Mouse (Mus musculus): ENCODE measurements around the gene Prkab1. TPM values are rescaled to one million over a fixed set of nuclear protein-coding genes. Genes with fewer than 3 reads are reported as not detected.

The Prkab1 gene
- polyA plus RNA-seq, 1 experiment from 2014 or later = 50.1 TPM

GRCm38 (mm10) chr5:116039706-116040105 lies 15.4 kb upstream of the Prkab1 start:
- H3K4me2 ChIP-seq = peak overlapping the region; percentile 43
- H3K27ac ChIP-seq (ENCODE audit: low read depth, low read length) = no peak overlapping the region
- H3K9ac ChIP-seq (ENCODE audit: low read depth, low read length) = no peak overlapping the region
- H3K36me3 ChIP-seq (ENCODE audit: control insufficient read depth, insufficient read depth, low read length) = no peaks in the 10 kb centered on the region
- no peaks in the 10 kb centered on the region for H3K27me3 ChIP-seq (ENCODE audit: control insufficient read depth, insufficient read depth, low read length)
- 27% methylated on average over 11 of the region's 11 CpGs for WGBS (ENCODE audit: insufficient replicate concordance)
- H3K4me1 ChIP-seq (ENCODE audit: control insufficient read depth, insufficient read depth, low read length) = no peaks in the 10 kb centered on the region
- no peak overlapping the region for H3K4me3 ChIP-seq (ENCODE audit: low read depth, low read length)
- H3K9me3 ChIP-seq (replicated peaks; ENCODE audit: control insufficient read depth, low read length) = no peaks in the 10 kb centered on the region
- no peak for ATAC-seq (replicated peaks; ENCODE audit: insufficient number of reproducible peaks, low FRiP score, low TSS enrichment)

GRCm38 (mm10) chr5:116037731-116038130 lies 13.4 kb upstream of the Prkab1 start:
- H3K4me3 ChIP-seq (ENCODE audit: low read depth, low read length) = no peak overlapping the region
- ATAC-seq (replicated peaks; ENCODE audit: insufficient number of reproducible peaks, low FRiP score, low TSS enrichment) = no peak
- 33% methylated on average over 12 of the region's 12 CpGs for WGBS (ENCODE audit: insufficient replicate concordance)
- no peak overlapping the region for H3K27ac ChIP-seq (ENCODE audit: low read depth, low read length)
- no peaks in the 10 kb centered on the region for H3K36me3 ChIP-seq (ENCODE audit: control insufficient read depth, insufficient read depth, low read length)
- no peaks in the 10 kb centered on the region for H3K4me1 ChIP-seq (ENCODE audit: control insufficient read depth, insufficient read depth, low read length)
- H3K9me3 ChIP-seq (replicated peaks; ENCODE audit: control insufficient read depth, low read length) = no peaks in the 10 kb centered on the region
- no peak overlapping the region for H3K4me2 ChIP-seq
- H3K9ac ChIP-seq (ENCODE audit: low read depth, low read length) = no peak overlapping the region
- H3K27me3 ChIP-seq (ENCODE audit: control insufficient read depth, insufficient read depth, low read length) = no peaks in the 10 kb centered on the region

GRCm38 (mm10) chr5:116036465-116036864 lies 12.2 kb upstream of the Prkab1 start:
- no peak for ATAC-seq (replicated peaks; ENCODE audit: insufficient number of reproducible peaks, low FRiP score, low TSS enrichment)
- Histone ChIP-seq H3K36me3 (ENCODE audit: control insufficient read depth, insufficient read depth, low read length) (no peaks in the 10 kb centered on the region), H3K4me2 (no peak overlapping the region), H3K4me3 (ENCODE audit: low read depth, low read length) (no peak overlapping the region), H3K27me3 (ENCODE audit: control insufficient read depth, insufficient read depth, low read length) (no peaks in the 10 kb centered on the region), H3K27ac (ENCODE audit: low read depth, low read length) (no peak overlapping the region), H3K9me3 (replicated peaks; ENCODE audit: control insufficient read depth, low read length) (no peaks in the 10 kb centered on the region), H3K4me1 (ENCODE audit: control insufficient read depth, insufficient read depth, low read length) (no peaks in the 10 kb centered on the region), H3K9ac (ENCODE audit: low read depth, low read length) (no peak overlapping the region)
- 63% methylated on average over 16 of the region's 16 CpGs for WGBS (ENCODE audit: insufficient replicate concordance)

DNA sequence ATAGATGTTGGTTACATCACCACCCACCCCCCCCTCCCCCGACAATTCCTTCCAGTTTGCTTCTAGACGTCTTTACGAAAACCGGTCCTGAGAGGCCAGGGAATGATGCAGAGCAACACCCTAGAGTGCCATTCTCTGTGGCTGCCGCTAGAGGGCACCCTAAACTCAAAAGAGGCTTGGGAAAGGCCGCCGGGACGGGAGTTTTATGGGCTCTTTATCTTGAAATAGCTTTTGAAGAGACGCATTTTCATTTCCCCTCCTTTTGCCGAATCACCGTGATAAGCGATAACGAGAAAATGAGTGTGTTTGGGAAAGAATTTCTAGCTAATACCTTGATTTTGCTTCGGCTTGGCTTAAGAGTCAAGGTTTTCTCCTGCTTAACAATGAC lies 6.9 kb upstream of the Prkab1 start:
- Histone ChIP-seq H3K4me1 (ENCODE audit: control insufficient read depth, insufficient read depth, low read length) (peaks cover 10% of the 10 kb centered on the region; the same call in 1 of the 2 replicates), H3K27me3 (ENCODE audit: control insufficient read depth, insufficient read depth, low read length) (no peaks in the 10 kb centered on the region), H3K27ac (ENCODE audit: low read depth, low read length) (no peak overlapping the region), H3K9me3 (replicated peaks; ENCODE audit: control insufficient read depth, low read length) (no peaks in the 10 kb centered on the region), H3K4me2 (peak overlapping the region; percentile 56), H3K36me3 (ENCODE audit: control insufficient read depth, insufficient read depth, low read length) (no peaks in the 10 kb centered on the region), H3K4me3 (ENCODE audit: low read depth, low read length) (0 out of 2 replicates have a peak overlapping the region, but pooled peaks have one; percentile 8), H3K9ac (ENCODE audit: low read depth, low read length) (no peak overlapping the region)
- 3% methylated on average over 14 of the region's 14 CpGs for WGBS (ENCODE audit: insufficient replicate concordance)
- no peak for ATAC-seq (replicated peaks; ENCODE audit: insufficient number of reproducible peaks, low FRiP score, low TSS enrichment)

GRCm38 (mm10) chr5:116030566-116031189 lies 6.4 kb upstream of the Prkab1 start:
- Histone ChIP-seq H3K36me3 (ENCODE audit: control insufficient read depth, insufficient read depth, low read length) (no peaks in the 10 kb centered on the region), H3K4me3 (ENCODE audit: low read depth, low read length) (0 out of 2 replicates have a peak overlapping the region, but pooled peaks have one; percentile 8), H3K4me2 (peak overlapping the region; percentile 56), H3K27me3 (ENCODE audit: control insufficient read depth, insufficient read depth, low read length) (no peaks in the 10 kb centered on the region), H3K9me3 (replicated peaks; ENCODE audit: control insufficient read depth, low read length) (no peaks in the 10 kb centered on the region), H3K4me1 (ENCODE audit: control insufficient read depth, insufficient read depth, low read length) (peaks cover 10% of the 10 kb centered on the region; the same call in 1 of the 2 replicates), H3K27ac (ENCODE audit: low read depth, low read length) (no peak overlapping the region), H3K9ac (ENCODE audit: low read depth, low read length) (0 out of 2 replicates have a peak overlapping the region, but pooled peaks have one; percentile 10)
- ATAC-seq (replicated peaks; ENCODE audit: insufficient number of reproducible peaks, low FRiP score, low TSS enrichment) = no peak
- 6% methylated on average over 19 of the region's 19 CpGs for WGBS (ENCODE audit: insufficient replicate concordance)

DNA sequence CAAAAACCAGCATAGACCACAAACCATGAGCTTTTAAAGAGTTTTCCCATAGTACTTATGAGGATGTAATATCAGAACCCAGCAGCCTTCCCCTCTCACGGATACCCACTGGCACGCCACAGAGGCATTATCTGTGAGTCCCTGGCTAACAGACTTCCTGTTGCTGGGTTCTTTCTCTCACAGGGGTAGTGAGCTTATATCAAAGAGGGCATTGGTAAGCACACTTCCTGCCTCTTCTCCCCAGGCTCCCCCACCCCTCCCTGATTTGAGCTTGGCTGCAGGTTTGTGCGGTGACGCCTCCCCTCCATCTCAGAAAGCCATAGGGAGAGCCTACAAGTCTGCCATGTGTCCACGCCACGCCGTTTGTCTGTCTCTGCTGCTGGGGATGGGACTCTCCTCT lies 4.8 kb upstream of the Prkab1 start:
- H3K27me3 ChIP-seq (ENCODE audit: control insufficient read depth, insufficient read depth, low read length) = no peaks in the 10 kb centered on the region
- H3K4me1 ChIP-seq (ENCODE audit: control insufficient read depth, insufficient read depth, low read length) = peaks cover 10% of the 10 kb centered on the region; the same call in 1 of the 2 replicates
- ATAC-seq (replicated peaks; ENCODE audit: insufficient number of reproducible peaks, low FRiP score, low TSS enrichment) = no peak
- H3K9me3 ChIP-seq (replicated peaks; ENCODE audit: control insufficient read depth, low read length) = no peaks in the 10 kb centered on the region
- no peaks in the 10 kb centered on the region for H3K36me3 ChIP-seq (ENCODE audit: control insufficient read depth, insufficient read depth, low read length)
- H3K4me2 ChIP-seq = no peak overlapping the region
- no peak overlapping the region for H3K9ac ChIP-seq (ENCODE audit: low read depth, low read length)
- 30% methylated on average over 7 of the region's 7 CpGs for WGBS (ENCODE audit: insufficient replicate concordance)
- H3K4me3 ChIP-seq (ENCODE audit: low read depth, low read length) = no peak overlapping the region
- H3K27ac ChIP-seq (ENCODE audit: low read depth, low read length) = peak overlapping the region; percentile 50; the same call in 1 of the 2 replicates

- ATAC-seq (replicated peaks; ENCODE audit: insufficient number of reproducible peaks, low FRiP score, low TSS enrichment) = peak; percentile 69
- H3K36me3 ChIP-seq (ENCODE audit: control insufficient read depth, insufficient read depth, low read length) = no peaks in the 10 kb centered on the region
- H3K9ac ChIP-seq (ENCODE audit: low read depth, low read length) = no peak overlapping the region
- WGBS (ENCODE audit: insufficient replicate concordance) = 51% methylated on average over 14 of the region's 14 CpGs
- H3K27me3 ChIP-seq (ENCODE audit: control insufficient read depth, insufficient read depth, low read length) = no peaks in the 10 kb centered on the region
- H3K4me2 ChIP-seq = peak overlapping the region; percentile 27
- H3K27ac ChIP-seq (ENCODE audit: low read depth, low read length) = peak overlapping the region; percentile 60
- no peaks in the 10 kb centered on the region for H3K9me3 ChIP-seq (replicated peaks; ENCODE audit: control insufficient read depth, low read length)
- H3K4me1 ChIP-seq (ENCODE audit: control insufficient read depth, insufficient read depth, low read length) = peaks cover 20% of the 10 kb centered on the region
- no peak overlapping the region for H3K4me3 ChIP-seq (ENCODE audit: low read depth, low read length)
Observed at GRCm38 (mm10) chr5:116026561-116026960, 2.3 kb upstream of the Prkab1 start.

- Histone ChIP-seq H3K4me3 (ENCODE audit: low read depth, low read length) (no peak overlapping the region), H3K27ac (ENCODE audit: low read depth, low read length) (peak overlapping the region; percentile 55; the same call in 1 of the 2 replicates), H3K9me3 (replicated peaks; ENCODE audit: control insufficient read depth, low read length) (no peaks in the 10 kb centered on the region), H3K36me3 (ENCODE audit: control insufficient read depth, insufficient read depth, low read length) (no peaks in the 10 kb centered on the region), H3K27me3 (ENCODE audit: control insufficient read depth, insufficient read depth, low read length) (no peaks in the 10 kb centered on the region), H3K4me1 (ENCODE audit: control insufficient read depth, insufficient read depth, low read length) (peaks cover 20% of the 10 kb centered on the region), H3K4me2 (peak overlapping the region; percentile 27), H3K9ac (ENCODE audit: low read depth, low read length) (no peak overlapping the region)
- no peak for ATAC-seq (replicated peaks; ENCODE audit: insufficient number of reproducible peaks, low FRiP score, low TSS enrichment)
- WGBS (ENCODE audit: insufficient replicate concordance) = 72% methylated on average over 5 of the region's 5 CpGs
Observed at GRCm38 (mm10) chr5:116026107-116026506, 1.8 kb upstream of the Prkab1 start.

GRCm38 (mm10) chr5:116023821-116024284 lies 455 bp downstream of the Prkab1 start:
- peak; percentile 20; the same call in 1 of the 2 replicates for ATAC-seq (replicated peaks; ENCODE audit: insufficient number of reproducible peaks, low FRiP score, low TSS enrichment)
- peak overlapping the region; percentile 77 for H3K4me3 ChIP-seq (ENCODE audit: low read depth, low read length)
- peak overlapping the region; percentile 68 for H3K4me2 ChIP-seq
- H3K9ac ChIP-seq (ENCODE audit: low read depth, low read length) = peak overlapping the region; percentile 86
- no peaks in the 10 kb centered on the region for H3K9me3 ChIP-seq (replicated peaks; ENCODE audit: control insufficient read depth, low read length)
- H3K36me3 ChIP-seq (ENCODE audit: control insufficient read depth, insufficient read depth, low read length) = peaks cover 12% of the 10 kb centered on the region
- peaks cover 27% of the 10 kb centered on the region for H3K4me1 ChIP-seq (ENCODE audit: control insufficient read depth, insufficient read depth, low read length)
- WGBS (ENCODE audit: insufficient replicate concordance) = under 1% methylated on average over 28 of the region's 28 CpGs
- no peaks in the 10 kb centered on the region for H3K27me3 ChIP-seq (ENCODE audit: control insufficient read depth, insufficient read depth, low read length)
- peak overlapping the region; percentile 82 for H3K27ac ChIP-seq (ENCODE audit: low read depth, low read length)
